Mouse (Mus musculus) common myeloid progenitor, adult 5-6 weeks (primary cell): ENCODE measurements around the gene Slc23a2. TPM values are rescaled to one million over a fixed set of nuclear protein-coding genes. Genes with fewer than 3 reads are reported as not detected.

ENCODE experiments used
- ATAC-seq: replicated peaks from 2 replicates; pipeline ENCODE4 v1.8.0; 2016; ENCODE audit warnings: low read depth, mild to moderate bottlenecking, moderate TSS enrichment, inconsistent platforms; ENCODE audit not compliant: poor library complexity, severe bottlenecking
- total RNA-seq: library from RNA; stranded (forward); fragments of 200-1000, 187-1606 nt; gene quantifications from 2 replicates; pipeline ENCODE4 v1.2.3, GENCODE M21; 2017

Gene Slc23a2
- total RNA-seq = 8.2 and 22.5 TPM in 2 replicates

DNA sequence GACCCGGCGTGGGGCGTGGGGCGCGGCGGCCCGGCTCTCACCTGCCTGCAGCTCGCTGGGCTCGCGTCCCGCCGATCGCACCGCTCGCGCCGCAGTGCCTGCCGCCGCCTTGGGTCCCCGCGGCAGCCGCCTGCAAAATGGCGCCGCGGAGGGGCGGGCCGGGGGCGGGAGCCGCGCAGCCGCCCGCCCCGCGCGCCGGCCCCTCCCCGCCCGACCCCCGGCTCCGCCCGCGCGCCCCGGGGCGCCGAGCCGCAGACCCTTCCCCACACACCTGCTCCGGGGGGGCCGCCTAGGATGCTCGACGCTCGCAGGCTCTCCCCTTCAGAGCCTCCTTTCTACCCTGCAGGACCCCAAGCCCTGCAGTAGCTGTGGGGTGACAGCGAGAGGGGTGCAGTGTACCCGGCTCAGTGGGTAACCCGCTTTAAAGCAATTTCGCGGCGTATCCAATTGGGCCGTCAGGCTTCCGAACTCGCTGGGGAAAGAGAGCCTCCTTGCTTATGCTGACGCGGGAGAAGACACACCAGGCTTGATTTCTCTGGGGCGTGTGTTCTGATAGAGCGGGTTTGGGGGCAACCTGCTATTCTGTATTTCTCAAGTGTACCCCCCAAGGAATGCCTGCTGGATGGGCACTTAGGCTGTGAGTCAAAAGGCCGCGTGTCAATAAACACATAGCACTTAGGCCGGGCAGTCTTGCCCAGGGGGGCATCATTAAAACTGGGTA, at the start of gene Slc23a2:
TSS of gene Slc23a2 (minus strand) at position 138 of the 721 bp plus-strand sequence.
- peak; percentile 43 for ATAC-seq

DNA sequence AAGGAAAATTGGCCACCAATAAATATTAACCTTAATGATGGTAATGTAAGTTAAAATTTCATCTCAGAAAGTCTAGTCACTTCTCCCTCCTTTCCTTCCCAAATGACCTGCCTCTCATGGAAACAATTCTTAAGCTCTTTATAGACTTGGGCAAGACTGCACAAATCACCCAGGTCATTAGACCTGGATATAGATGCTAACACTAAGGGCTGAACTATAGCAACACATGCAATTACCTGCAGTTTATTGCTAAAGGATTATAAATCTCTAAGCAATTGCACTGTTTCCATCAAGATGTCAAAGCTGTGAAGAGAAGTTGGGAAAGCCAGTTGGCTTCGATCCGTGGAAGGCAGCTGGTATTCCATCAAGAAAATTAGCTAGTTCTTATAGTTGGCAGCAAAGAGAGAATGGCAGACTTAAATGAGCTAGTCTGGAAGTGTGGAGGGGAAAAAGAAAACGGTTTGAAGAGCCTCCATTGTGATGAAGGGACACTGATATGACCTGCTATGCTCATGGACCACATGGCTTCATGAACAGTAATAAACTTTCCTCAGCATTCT, 45.8 kb upstream of the Slc23a2 start:
- no peak for ATAC-seq

DNA sequence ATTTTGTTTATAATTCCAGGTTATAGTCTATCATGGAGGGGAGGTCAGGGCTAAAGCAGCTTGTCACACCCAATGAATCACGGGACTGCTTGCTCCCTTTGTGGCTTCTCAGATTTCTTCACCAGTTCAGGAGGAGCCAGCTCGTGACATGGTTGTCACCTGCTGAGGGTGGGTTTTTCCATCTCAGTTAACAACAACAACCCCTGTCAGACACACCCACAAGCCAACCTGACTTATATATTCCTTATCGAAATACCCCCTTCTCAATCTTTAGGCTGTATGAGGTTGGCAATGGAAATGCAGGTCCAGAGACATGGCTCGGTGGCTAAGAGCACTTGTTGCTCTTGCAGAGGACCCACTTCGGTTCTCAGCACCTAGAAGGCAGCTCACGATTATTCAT, 39.0 kb upstream of the Slc23a2 start:
- ATAC-seq = no peak

DNA sequence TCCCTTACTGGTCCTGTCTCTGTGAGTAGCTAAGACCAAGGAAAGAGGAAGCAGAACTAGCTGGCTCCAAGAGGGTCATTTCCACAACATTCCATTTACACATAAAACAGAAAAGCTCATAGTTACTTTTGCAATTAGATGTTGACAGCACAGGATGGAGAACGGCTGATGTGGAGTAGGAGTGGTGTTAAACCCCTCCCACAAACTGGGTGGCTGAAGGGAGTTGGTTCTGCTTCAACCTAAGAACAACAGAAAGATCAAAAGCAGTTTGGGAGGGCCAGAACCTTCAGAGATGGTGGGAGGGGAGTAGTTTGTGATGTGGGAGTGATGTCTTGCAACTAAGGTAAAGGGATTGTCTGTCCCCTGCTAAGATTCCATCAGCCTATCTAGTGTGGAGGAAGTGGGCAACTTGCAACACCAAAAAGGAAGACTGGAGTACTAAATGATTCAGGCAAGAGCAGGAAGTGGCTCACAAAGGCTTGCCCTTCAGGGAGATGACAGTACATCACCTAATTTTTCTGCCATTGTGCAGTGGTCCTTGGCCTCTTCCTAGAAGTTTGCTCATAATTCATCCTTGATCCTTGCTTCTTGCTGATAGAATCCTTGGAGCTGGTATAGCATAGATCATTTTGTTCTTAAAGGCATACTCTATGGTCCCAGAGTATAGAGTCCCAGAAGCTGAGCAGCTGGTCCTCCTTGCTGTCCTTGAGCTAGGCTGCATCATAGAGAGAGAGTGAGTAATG, 35.7 kb upstream of the Slc23a2 start:
- peak; percentile 85 for ATAC-seq

DNA sequence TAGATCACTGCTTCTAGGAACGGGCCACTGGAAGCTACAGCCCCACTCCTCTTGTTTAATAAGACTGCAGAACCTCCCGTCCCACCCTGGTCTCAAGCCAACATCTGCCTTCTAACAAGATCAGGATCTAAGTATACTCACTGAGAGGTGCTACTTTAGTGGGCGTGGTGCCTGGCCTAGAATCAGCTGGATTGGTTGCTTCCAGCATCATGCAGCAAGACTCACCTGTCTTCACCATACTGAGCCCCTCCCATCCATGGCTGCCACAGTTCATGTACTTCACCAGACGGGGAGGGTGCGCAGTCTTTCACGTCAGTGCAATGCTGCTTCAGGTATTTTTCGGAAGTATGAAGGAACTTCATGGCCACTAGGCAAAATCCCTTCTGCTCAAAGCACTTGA, 34.5 kb upstream of the Slc23a2 start:
- no peak for ATAC-seq

DNA sequence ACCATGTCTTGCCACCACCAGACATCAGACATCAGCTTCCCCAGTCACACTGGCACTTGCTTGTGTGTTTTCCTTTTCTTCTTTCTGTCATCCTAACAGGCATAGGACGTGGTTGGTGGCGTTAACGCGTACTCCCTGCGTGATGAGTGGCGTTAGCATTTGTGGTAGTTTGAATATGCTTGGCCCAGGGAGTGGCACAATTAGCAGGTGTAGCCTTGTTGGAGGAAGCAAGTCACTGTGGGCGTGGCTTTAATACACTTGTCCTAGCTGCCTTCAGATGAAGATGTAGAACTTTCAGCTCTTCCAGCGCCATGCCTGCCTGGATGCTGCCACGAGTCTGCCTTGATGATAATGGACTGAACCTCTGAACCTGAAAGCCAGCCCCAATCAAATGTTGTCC, 32.5 kb upstream of the Slc23a2 start:
- ATAC-seq = no peak

DNA sequence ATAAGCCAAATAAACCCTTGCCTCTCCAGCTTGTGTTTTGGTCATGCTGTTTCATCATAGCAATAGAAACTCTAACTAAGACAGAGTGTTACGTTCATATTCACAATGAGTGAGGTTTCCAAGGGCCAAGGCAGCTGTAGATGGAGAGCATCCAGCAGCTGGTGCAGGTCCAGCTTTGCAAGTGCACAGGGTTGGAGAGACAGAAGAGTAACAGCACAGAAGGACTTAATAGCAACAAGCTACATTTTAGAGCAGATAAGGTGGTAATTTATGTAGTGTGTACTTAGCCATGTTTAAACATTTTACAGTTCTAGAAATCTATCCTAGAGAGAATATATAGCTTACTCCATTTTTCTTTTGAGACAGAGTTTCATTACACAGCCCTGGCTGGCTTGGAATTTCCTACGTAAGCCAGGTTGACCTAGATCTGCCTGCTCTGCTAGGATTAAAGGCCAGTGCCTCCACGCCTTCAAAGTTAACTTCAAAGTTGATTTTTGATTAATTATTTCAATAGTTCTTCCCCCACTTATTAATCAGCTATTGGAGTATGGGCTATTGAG, 31.5 kb upstream of the Slc23a2 start:
- no peak for ATAC-seq

DNA sequence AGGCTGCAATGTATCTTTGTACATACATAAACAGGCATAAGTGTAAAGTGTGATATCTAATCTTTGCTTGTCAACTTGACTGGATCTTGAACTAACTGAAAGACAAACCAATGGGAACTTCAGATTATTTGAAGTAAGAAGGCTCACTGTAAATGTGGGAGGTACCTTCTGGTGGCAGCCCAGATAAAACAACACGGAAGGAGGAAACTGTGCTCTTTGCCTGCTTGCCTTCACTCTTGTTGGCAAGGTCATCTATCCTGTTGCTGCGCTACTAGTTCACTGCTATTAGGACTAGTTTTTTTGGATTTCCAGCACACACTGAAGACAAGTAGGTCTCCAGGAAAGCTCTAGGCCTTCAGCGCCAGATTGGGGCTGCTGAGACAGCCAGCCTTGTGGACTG, 29.1 kb upstream of the Slc23a2 start:
- ATAC-seq = no peak

DNA sequence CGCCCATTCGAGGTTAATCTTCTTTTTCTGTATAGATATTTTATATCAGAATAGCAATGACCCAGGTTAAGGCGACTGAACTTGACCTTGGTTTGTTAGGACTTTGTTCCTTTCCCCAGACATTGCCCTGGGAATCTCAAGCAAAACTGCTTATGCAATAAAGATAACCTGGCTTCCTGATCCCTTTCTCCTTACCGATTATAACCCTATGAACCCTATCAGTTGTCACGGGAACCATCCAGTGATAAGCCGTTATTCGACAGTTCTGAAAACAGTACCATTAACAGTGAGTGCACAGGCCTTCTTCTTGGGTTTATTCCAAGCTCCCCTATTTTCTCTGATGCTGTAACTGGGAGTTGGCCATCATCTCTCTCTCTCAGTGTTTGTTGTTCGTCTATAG, 27.0 kb upstream of the Slc23a2 start:
- no peak for ATAC-seq

DNA sequence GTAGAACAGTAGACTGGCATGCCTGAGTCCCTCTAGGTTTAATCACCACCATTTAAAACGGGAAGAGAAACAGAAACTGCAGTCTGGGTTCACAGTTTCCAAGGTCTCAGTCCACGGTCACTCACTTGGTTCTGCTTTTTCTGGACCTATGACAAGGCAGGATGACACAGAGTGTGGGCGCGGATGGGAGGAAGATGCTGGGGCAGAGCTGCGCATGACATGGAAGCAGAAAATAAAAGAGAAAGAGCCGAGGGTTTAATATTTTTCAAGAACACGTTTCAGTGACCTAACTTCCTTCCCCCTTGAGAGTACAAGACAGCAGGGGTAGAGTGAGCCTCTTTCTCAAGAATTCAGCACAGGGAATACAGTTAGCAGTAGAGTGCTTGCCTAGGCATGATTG, 24.2 kb upstream of the Slc23a2 start:
- ATAC-seq = peak; percentile 65; the same call in 1 of the 2 replicates

DNA sequence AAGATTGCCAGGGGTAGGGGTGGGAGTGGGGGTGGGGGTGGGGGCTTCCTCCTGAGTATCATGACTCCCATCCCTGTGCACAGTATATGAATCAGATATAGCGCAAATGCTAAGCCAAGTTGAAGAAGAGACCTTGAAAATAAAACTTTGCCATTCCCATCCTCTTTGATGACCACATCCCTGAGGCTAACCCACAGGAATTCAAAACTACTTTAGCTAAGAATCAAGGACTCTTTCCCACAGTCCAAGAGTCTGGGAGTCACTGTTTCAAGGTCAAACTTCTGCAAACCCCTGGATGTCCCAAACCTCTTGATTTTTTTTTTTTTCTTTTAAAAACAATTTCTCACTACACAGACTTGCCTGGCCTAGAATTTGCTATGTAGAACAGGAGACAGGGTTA, 18.7 kb upstream of the Slc23a2 start:
- no peak for ATAC-seq

DNA sequence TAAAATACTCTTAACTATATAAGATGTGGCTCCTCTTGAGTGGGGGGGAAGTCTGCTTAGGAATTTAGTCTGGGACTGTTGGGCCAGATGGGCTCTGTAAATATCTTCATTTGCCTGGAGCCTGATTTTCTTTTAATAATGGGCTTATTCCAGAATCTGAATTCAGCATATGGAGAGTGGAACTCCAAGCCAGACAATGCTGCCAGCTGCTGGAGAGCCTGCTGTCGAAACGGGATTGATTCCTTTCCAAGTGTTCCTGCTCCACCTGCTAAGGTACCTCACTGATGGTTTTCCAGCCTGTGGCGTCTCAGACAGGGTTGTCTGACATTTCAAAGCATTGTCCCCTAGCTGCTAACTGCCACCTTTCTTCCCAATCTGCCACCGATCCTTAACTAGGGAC, 12.6 kb upstream of the Slc23a2 start:
- no peak for ATAC-seq

DNA sequence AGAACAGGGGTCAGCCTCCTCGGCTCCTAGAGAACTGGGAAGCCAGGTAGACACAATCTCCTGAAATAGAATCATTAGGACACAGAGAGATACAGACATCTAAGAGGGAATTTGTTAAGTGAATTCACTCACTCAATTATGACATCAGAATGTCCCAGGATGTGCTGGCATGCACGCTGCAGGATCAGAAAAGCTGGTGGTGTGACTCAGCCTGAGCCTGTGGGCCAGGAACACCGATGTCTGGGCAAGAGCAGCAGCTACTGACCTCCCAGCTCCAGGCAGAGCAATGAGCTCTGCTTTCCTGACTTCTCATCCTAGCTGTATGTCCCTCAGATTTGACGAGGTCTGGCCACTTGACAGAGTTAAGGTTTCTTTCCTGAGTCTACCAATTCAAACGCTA, 7.8 kb upstream of the Slc23a2 start:
- ATAC-seq = no peak

DNA sequence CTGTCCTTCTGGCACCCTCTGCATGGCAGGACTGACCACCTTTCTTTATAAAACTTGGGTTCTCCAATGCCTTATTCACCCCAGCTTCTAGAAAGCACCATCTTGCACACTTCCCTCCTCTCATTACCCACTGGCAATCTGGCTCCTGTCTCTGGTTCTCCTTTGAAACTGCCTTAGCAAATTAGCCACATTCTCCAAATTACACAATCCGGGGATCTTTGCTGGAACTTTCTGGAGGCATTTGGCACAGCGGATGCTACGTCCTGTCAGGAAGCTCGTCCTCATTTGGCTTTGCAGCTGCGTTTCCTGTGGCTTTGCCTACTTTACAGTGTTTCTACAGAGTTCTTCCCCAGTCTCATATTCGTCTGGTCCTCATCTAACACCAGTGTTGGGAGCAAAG, 6.7 kb upstream of the Slc23a2 start:
- ATAC-seq = peak; percentile 67

DNA sequence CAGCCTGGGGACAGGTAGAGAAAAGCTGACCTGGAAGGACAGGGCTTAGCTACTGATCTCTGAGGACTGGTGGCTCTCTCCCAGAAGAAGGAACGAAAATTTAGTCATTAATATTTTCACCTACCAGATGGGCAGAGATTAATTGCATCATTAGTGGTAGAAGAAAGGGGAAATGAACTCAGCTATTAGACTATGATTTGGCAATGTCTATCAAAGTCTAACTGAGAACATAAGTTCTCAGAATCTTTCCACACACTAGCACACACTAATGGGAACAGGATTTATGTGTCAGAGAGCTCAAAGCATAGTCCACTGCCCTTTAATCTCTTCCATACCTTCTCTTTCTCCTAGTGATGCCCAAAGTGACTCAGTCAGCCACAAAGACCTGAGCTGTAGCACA, 6.0 kb upstream of the Slc23a2 start:
- ATAC-seq = peak; percentile 47

DNA sequence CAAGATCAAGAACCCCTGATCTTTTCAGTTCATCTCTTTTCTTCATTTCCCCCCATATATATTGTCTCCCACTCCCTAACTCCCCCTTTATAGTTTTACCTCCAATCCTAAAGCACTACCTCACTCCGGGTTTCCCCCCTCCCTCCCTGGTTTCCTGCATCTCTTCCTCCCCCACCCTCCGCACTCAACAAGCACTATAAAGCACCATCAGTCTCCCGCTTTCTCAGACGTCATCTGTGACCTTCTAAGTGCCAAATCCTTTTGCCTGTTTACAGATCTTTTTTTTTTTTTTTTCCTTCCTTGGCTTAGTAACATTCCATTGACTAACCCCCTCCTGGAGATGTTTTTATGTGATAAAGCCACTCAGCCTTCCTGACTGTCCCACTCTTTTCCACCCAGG, 1.6 kb upstream of the Slc23a2 start:
- ATAC-seq = no peak

DNA sequence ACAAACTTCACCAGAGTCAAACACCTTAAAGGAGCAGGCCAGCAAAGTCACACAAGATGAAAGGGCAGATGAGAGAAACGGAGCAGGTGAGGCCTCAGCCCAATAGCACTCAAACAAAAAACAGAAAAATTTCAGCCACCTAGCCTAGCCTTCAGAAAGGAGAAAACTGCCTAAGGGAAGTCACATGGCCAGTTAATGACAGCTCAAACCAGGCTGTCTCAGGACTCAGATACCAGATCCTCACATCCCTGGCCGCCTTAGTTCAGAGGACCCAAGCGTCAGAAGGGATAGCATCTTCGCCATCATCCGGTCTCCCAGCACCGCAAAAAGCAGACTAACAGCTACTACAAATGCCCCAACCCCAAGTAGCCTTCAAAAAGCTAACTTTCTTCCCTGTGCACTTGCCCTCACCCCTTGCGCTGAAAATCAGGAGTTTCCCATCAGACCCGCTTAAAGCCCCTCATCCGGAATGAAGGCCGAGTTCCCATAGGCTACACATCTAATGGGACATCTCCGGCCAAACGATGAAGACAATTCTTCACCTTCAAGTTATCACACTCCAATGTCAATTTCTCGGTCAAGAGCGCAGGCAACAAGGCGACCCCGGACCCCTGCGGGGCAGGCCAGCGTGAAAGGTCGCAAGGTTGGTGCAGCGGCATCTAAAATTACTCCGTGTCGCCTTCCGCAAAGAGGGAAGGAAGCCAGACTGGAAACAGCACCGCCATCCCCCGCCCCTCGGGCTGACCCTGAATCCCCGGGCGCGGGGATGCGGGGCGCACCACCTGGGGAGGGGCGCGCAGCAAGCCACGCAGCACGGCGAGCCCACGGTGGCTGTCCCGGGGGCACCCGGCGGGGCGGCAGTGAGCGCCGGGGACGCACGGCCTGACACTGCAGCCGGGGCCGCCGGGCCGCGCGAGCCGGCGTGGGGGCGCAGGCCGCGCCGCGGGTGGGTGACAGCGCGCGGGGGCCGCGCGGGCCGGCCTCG, 673 bp downstream of the Slc23a2 start:
- peak; percentile 31 for ATAC-seq

DNA sequence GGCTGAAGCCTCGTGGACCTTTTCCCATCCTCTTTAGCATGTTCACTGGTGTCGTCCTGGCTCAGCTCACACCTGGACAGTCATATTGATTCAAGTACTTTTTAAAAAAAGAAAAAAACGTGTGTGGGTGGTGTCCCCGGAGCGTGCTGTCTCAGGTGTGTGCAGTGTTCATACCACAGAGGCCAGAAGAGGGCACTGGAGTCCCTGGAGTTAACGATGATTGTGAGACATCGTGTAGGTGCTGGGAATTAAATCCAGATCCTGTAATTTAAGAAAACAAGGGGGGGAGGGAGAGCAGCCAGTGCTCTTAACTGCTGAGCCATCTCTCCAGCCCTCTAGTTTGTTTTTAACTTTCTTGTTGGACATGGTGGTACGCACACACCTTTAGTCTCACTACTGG, 2.3 kb downstream of the Slc23a2 start:
- no peak for ATAC-seq

DNA sequence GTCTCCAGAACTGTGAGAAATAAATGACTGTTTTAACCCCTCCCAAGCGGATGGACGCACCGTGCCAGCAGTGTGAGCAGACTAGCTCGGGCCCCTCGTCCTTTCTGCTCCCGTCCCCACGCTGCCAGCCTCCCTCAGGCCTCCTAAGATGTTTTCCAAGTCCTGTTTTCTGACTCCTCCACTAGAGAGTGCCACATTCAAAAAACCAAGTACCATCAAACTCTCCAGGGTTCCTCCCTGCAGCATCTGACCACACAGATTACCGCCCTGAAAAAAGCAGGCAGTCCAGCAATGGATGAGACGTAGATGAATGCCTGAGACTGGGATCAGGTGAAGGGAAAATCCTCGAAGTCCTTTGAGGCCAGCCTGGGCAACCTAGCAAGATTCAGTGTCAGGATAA, 4.4 kb downstream of the Slc23a2 start:
- ATAC-seq = no peak

DNA sequence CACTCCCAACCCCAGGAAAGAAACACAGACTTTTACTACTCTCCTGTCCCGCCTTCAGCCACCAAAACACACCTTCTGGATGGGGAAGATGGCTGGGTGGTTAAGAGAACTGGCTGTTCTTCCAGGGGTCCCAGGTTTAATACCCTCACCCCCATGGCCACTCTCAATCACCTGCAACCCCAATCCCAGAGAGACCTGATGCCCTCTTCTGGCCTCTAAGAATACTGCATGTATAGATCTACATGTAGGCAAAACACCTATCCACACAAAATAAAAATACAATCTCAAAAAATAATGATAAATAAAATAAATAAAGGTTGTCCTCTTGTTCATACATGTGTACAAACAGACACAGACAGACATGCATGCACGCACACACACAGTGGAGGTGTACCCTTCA, 5.8 kb downstream of the Slc23a2 start:
- 0 out of 2 replicates have a peak, but pooled peaks have one; percentile 32 for ATAC-seq
